8 mouse cellular contexts compared by ENCODE assay signal in genomic region chr17:26251886-26252538, GRCm38 (mm10). TPM values are rescaled to one million over a fixed set of nuclear protein-coding genes. Genes with fewer than 3 reads are reported as not detected.
DNase-seq lines count a peak whose midpoint lies in the region; ATAC-seq and TF ChIP-seq lines count a peak whose summit lies in the region.

No protein-coding gene starts in this region.

- no peak for TF ChIP-seq POLR2A in liver, adult 2 months (IDR thresholded peaks at IDR 0.05; ENCODE audit: extremely low read depth, insufficient read depth, low read length)
- TF ChIP-seq POLR2A in thymus, adult 2 months (IDR thresholded peaks at IDR 0.05; ENCODE audit: control insufficient read depth, extremely low read depth, insufficient read depth, low read length, poor library complexity): no peak

- no peak overlapping the region for H3K9ac ChIP-seq in liver, adult 2 months (ENCODE audit: low read depth, low read length)
- H3K9ac ChIP-seq in intestine, postnatal 0 days (ENCODE audit: low read depth, low read length): no peak overlapping the region
- H3K9ac ChIP-seq in neural tube, embryonic 14.5 days (replicated peaks; ENCODE audit: low read depth, low read length): peak overlapping the region; percentile 7; the same call in 1 of the 2 replicates

- no peaks in the 10 kb centered on the region for H3K9me3 ChIP-seq in embryonic facial prominence, embryonic 10.5 days
- no peaks in the 10 kb centered on the region for H3K9me3 ChIP-seq in intestine, postnatal 0 days (ENCODE audit: control insufficient read depth)
- no peaks in the 10 kb centered on the region for H3K9me3 ChIP-seq in neural tube, embryonic 14.5 days (ENCODE audit: control insufficient read depth, low read length)

- no peaks in the 10 kb centered on the region for H3K27me3 ChIP-seq in liver, adult 2 months (ENCODE audit: control insufficient read depth, insufficient read depth, low read length)
- H3K27me3 ChIP-seq in embryonic facial prominence, embryonic 10.5 days (replicated peaks; ENCODE audit: low read depth, poor library complexity, severe bottlenecking): no peaks in the 10 kb centered on the region
- no peaks in the 10 kb centered on the region for H3K27me3 ChIP-seq in intestine, postnatal 0 days (replicated peaks; ENCODE audit: control insufficient read depth, insufficient read depth, low read length)
- no peaks in the 10 kb centered on the region for H3K27me3 ChIP-seq in neural tube, embryonic 14.5 days (ENCODE audit: control insufficient read depth, insufficient read depth, low read length)
- no peaks in the 10 kb centered on the region for H3K27me3 ChIP-seq in thymus, adult 2 months (ENCODE audit: control insufficient read depth, insufficient read depth, low read length)

- peaks cover 6% of the 10 kb centered on the region for H3K4me1 ChIP-seq in liver, adult 2 months (ENCODE audit: control insufficient read depth, insufficient read depth, low read length)
- peaks cover 12% of the 10 kb centered on the region for H3K4me1 ChIP-seq in embryonic facial prominence, embryonic 10.5 days
- H3K4me1 ChIP-seq in intestine, postnatal 0 days (replicated peaks; ENCODE audit: control insufficient read depth, insufficient read depth, low read length): no peaks in the 10 kb centered on the region
- H3K4me1 ChIP-seq in neural tube, embryonic 14.5 days (ENCODE audit: control insufficient read depth, insufficient read depth, low read length): peaks cover 12% of the 10 kb centered on the region; the same call in 1 of the 2 replicates
- H3K4me1 ChIP-seq in thymus, adult 2 months (replicated peaks; ENCODE audit: control insufficient read depth, insufficient read depth, low read length): no peaks in the 10 kb centered on the region

- 0 out of 2 replicates have a peak overlapping the region, but pooled peaks have one; percentile 7 for H3K27ac ChIP-seq in liver, adult 2 months (replicated peaks; ENCODE audit: insufficient read depth, low read depth, low read length)
- peak overlapping the region; percentile 96 for H3K27ac ChIP-seq in embryonic facial prominence, embryonic 10.5 days (replicated peaks)
- no peak overlapping the region; the same call in 1 of the 2 replicates for H3K27ac ChIP-seq in intestine, postnatal 0 days (ENCODE audit: low read depth, low read length)
- no peak overlapping the region for H3K27ac ChIP-seq in neural tube, embryonic 14.5 days (ENCODE audit: low read depth, low read length)
- no peak overlapping the region for H3K27ac ChIP-seq in thymus, adult 2 months (ENCODE audit: control insufficient read depth, insufficient read depth, low read length)

- H3K4me2 ChIP-seq in intestine, postnatal 0 days (replicated peaks; ENCODE audit: low read depth): peak overlapping the region; percentile 63; the same call in 1 of the 2 replicates
- H3K4me2 ChIP-seq in neural tube, embryonic 14.5 days (ENCODE audit: low read depth, low read length): peak overlapping the region; percentile 73; the same call in 1 of the 2 replicates

- no peak for DNase-seq in liver, adult 2 months (ENCODE audit: extremely low read depth, low read depth, low spot score)
- DNase-seq in liver: no peak
- DNase-seq in embryonic facial prominence, embryonic 10.5 days (ENCODE audit: low spot score): no peak
- no peak for DNase-seq in adrenal gland, postnatal 14 days
- no peak for DNase-seq in thymus, adult 2 months
- DNase-seq in frontal cortex, adult 2 months (ENCODE audit: extremely low spot score in 1 of 2, low spot score in 1 of 2): no peak

- 75% methylated on average over 4 of the region's 4 CpGs for WGBS in liver, adult 2 months
- 54% methylated on average over 4 of the region's 4 CpGs for WGBS in embryonic facial prominence, embryonic 10.5 days
- WGBS in intestine, postnatal 0 days: 61% methylated on average over 4 of the region's 4 CpGs
- WGBS in neural tube, embryonic 14.5 days: 67% methylated on average over 4 of the region's 4 CpGs
- WGBS in thymus, adult 2 months: 51% methylated on average over 4 of the region's 4 CpGs

- TF ChIP-seq CTCF in liver, adult 2 months (IDR thresholded peaks at IDR 0.05; ENCODE audit: low read depth, low read length): no peak
- no peak for TF ChIP-seq CTCF in intestine, postnatal 0 days (IDR thresholded peaks at IDR 0.05; ENCODE audit: low read depth)
- no peak for TF ChIP-seq CTCF in thymus, adult 2 months (IDR thresholded peaks at IDR 0.05; ENCODE audit: borderline replicate concordance, control insufficient read depth, extremely low read depth, insufficient read depth, low read length, poor library complexity)

- H3K79me2 ChIP-seq in liver, adult 2 months (ENCODE audit: control insufficient read depth, insufficient read depth, low read length): peaks cover 5% of the 10 kb centered on the region; the same call in 1 of the 2 replicates

- peaks cover 8% of the 10 kb centered on the region for H3K36me3 ChIP-seq in liver, adult 2 months (ENCODE audit: control insufficient read depth, insufficient read depth, low read length)
- H3K36me3 ChIP-seq in embryonic facial prominence, embryonic 10.5 days (replicated peaks): peaks cover 28% of the 10 kb centered on the region
- 0 out of 2 replicates have a peak, but pooled peaks cover 5% of the 10 kb centered on the region for H3K36me3 ChIP-seq in intestine, postnatal 0 days (ENCODE audit: control insufficient read depth, insufficient read depth)
- peaks cover 6% of the 10 kb centered on the region; the same call in 1 of the 2 replicates for H3K36me3 ChIP-seq in neural tube, embryonic 14.5 days (ENCODE audit: control insufficient read depth, insufficient read depth, low read length)
- H3K36me3 ChIP-seq in thymus, adult 2 months (ENCODE audit: control insufficient read depth, insufficient read depth, low read length): peaks cover 5% of the 10 kb centered on the region; the same call in 1 of the 2 replicates

- ATAC-seq in intestine, postnatal 0 days: no peak
- no peak for ATAC-seq in neural tube, embryonic 14.5 days (ENCODE audit: low read depth)

- no peak overlapping the region for H3K4me3 ChIP-seq in liver, adult 2 months (ENCODE audit: insufficient read depth, low read depth, low read length)
- peak overlapping the region; percentile 78 for H3K4me3 ChIP-seq in embryonic facial prominence, embryonic 10.5 days
- peak overlapping the region; percentile 69; the same call in 1 of the 2 replicates for H3K4me3 ChIP-seq in intestine, postnatal 0 days (ENCODE audit: low read depth, low read length)
- H3K4me3 ChIP-seq in neural tube, embryonic 14.5 days (ENCODE audit: low read depth, low read length): peak overlapping the region; percentile 96
- H3K4me3 ChIP-seq in thymus, adult 2 months (ENCODE audit: control insufficient read depth, insufficient read depth, low read length): no peak overlapping the region

RNA-seq across cellular contexts. Expression of gene Luc7l, which starts 0.7 kb away (rescaled TPM):
- 17.8 and 18.2 TPM in 2 replicates for total RNA-seq in liver, adult 2 months (2014; rRNA removed)
- polyA plus RNA-seq in liver, adult 2 months (2012; rRNA removed): 8.8 and 15.4 TPM in 2 replicates
- polyA plus RNA-seq in embryonic facial prominence, embryonic 10.5 days (2016; fragmentation: Nextera tagmentation; extraction: Ambion mirVana): 135 and 138 TPM in 2 replicates
- polyA plus RNA-seq in intestine, postnatal 0 days (2015; fragmentation: Nextera tagmentation; extraction: Ambion mirVana): 28.1 and 32.7 TPM in 2 replicates
- polyA plus RNA-seq in neural tube, embryonic 14.5 days (2014; fragmentation: Nextera tagmentation; extraction: Ambion mirVana): 111 and 123 TPM in 2 replicates
- total RNA-seq in adrenal gland, postnatal 14 days (2021): 56.1 and 59.3 TPM in 2 replicates
- 36.7 and 38.8 TPM in 2 replicates for polyA plus RNA-seq in thymus, adult 2 months (2012; rRNA removed)
- 72.2 and 81.6 TPM in 2 replicates for polyA plus RNA-seq in frontal cortex, adult 2 months (2012; rRNA removed)

RNA-seq across cellular contexts. Expression of gene Fam234a, which starts 8.0 kb away (rescaled TPM):
- total RNA-seq in liver, adult 2 months (2014; rRNA removed): 12.6 and 19.5 TPM in 2 replicates
- polyA plus RNA-seq in liver, adult 2 months (2012; rRNA removed): 50.8 and 54.0 TPM in 2 replicates
- polyA plus RNA-seq in embryonic facial prominence, embryonic 10.5 days (2016; fragmentation: Nextera tagmentation; extraction: Ambion mirVana): 26.8 and 27.6 TPM in 2 replicates
- polyA plus RNA-seq in intestine, postnatal 0 days (2015; fragmentation: Nextera tagmentation; extraction: Ambion mirVana): 113 and 116 TPM in 2 replicates
- 25.3 and 31.5 TPM in 2 replicates for polyA plus RNA-seq in neural tube, embryonic 14.5 days (2014; fragmentation: Nextera tagmentation; extraction: Ambion mirVana)
- total RNA-seq in adrenal gland, postnatal 14 days (2021): 97.7 and 98.1 TPM in 2 replicates
- 18.9 and 24.3 TPM in 2 replicates for polyA plus RNA-seq in thymus, adult 2 months (2012; rRNA removed)
- 20.2 and 21.4 TPM in 2 replicates for polyA plus RNA-seq in frontal cortex, adult 2 months (2012; rRNA removed)

RNA-seq across cellular contexts. Expression of gene Arhgdig, which starts 44.4 kb away (rescaled TPM):
- total RNA-seq in liver, adult 2 months (2014; rRNA removed): not detected in 2 replicates
- polyA plus RNA-seq in liver, adult 2 months (2012; rRNA removed): 0.09 TPM in 1 of 2 replicates, not detected in the other
- polyA plus RNA-seq in embryonic facial prominence, embryonic 10.5 days (2016; fragmentation: Nextera tagmentation; extraction: Ambion mirVana): 8.5 and 13.4 TPM in 2 replicates
- polyA plus RNA-seq in intestine, postnatal 0 days (2015; fragmentation: Nextera tagmentation; extraction: Ambion mirVana): 10.5 and 11.7 TPM in 2 replicates
- 152 and 192 TPM in 2 replicates for polyA plus RNA-seq in neural tube, embryonic 14.5 days (2014; fragmentation: Nextera tagmentation; extraction: Ambion mirVana)
- 8.5 and 9.2 TPM in 2 replicates for total RNA-seq in adrenal gland, postnatal 14 days (2021)
- polyA plus RNA-seq in thymus, adult 2 months (2012; rRNA removed): 0.77 and 1.0 TPM in 2 replicates
- 132 and 140 TPM in 2 replicates for polyA plus RNA-seq in frontal cortex, adult 2 months (2012; rRNA removed)

RNA-seq across cellular contexts. Expression of gene Rgs11, which starts 49.3 kb away (rescaled TPM):
- 0.09 and 0.40 TPM in 2 replicates for total RNA-seq in liver, adult 2 months (2014; rRNA removed)
- 0.22 and 0.25 TPM in 2 replicates for polyA plus RNA-seq in liver, adult 2 months (2012; rRNA removed)
- 1.5 and 4.7 TPM in 2 replicates for polyA plus RNA-seq in embryonic facial prominence, embryonic 10.5 days (2016; fragmentation: Nextera tagmentation; extraction: Ambion mirVana)
- polyA plus RNA-seq in intestine, postnatal 0 days (2015; fragmentation: Nextera tagmentation; extraction: Ambion mirVana): 1.1 and 1.2 TPM in 2 replicates
- polyA plus RNA-seq in neural tube, embryonic 14.5 days (2014; fragmentation: Nextera tagmentation; extraction: Ambion mirVana): 18.9 and 19.9 TPM in 2 replicates
- total RNA-seq in adrenal gland, postnatal 14 days (2021): 17.9 and 20.4 TPM in 2 replicates
- polyA plus RNA-seq in thymus, adult 2 months (2012; rRNA removed): 9.2 and 10.6 TPM in 2 replicates
- 87.1 and 90.1 TPM in 2 replicates for polyA plus RNA-seq in frontal cortex, adult 2 months (2012; rRNA removed)

RNA-seq across cellular contexts. Expression of gene Pdia2, which starts 53.1 kb away (rescaled TPM):
- 1.6 and 6.0 TPM in 2 replicates for total RNA-seq in liver, adult 2 months (2014; rRNA removed)
- polyA plus RNA-seq in liver, adult 2 months (2012; rRNA removed): not detected in 2 replicates
- 0.31 and 1.1 TPM in 2 replicates for polyA plus RNA-seq in embryonic facial prominence, embryonic 10.5 days (2016; fragmentation: Nextera tagmentation; extraction: Ambion mirVana)
- 9.9 and 16.3 TPM in 2 replicates for polyA plus RNA-seq in intestine, postnatal 0 days (2015; fragmentation: Nextera tagmentation; extraction: Ambion mirVana)
- 0.24 and 0.32 TPM in 2 replicates for polyA plus RNA-seq in neural tube, embryonic 14.5 days (2014; fragmentation: Nextera tagmentation; extraction: Ambion mirVana)
- 1.4 and 1.5 TPM in 2 replicates for total RNA-seq in adrenal gland, postnatal 14 days (2021)
- polyA plus RNA-seq in thymus, adult 2 months (2012; rRNA removed): not detected in 2 replicates
- polyA plus RNA-seq in frontal cortex, adult 2 months (2012; rRNA removed): 0.17 and 0.28 TPM in 2 replicates

Comparison
In these comparisons a context has a peak if more than half of its experiments do, and no peak if none do; other contexts are left out.
1. H3K27ac ChIP-seq: peak in liver, adult 2 months (single experiment) and embryonic facial prominence, embryonic 10.5 days (single experiment); none in intestine, postnatal 0 days (single experiment), neural tube, embryonic 14.5 days (single experiment) and thymus, adult 2 months (single experiment).
2. H3K4me3 ChIP-seq: peak in embryonic facial prominence, embryonic 10.5 days (single experiment), intestine, postnatal 0 days (single experiment) and neural tube, embryonic 14.5 days (single experiment); none in liver, adult 2 months (single experiment) and thymus, adult 2 months (single experiment).